Mouse (Mus musculus) embryonic fibroblast, embryonic 13.5 days (primary cell): ENCODE measurements around the gene Cacna1b.

Experiments used
- CTCF ChIP-seq: IDR thresholded peaks from 2 replicates; pipeline ENCODE4 v1.5.1; 2011; ENCODE audit warnings: mild to moderate bottlenecking, control low read depth, low read length, moderate library complexity, borderline replicate concordance; ENCODE audit not compliant: insufficient read depth
- POLR2A ChIP-seq: IDR thresholded peaks from 2 replicates; pipeline ENCODE4 v1.6.1; 2011; ENCODE audit warnings: low read depth, mild to moderate bottlenecking, control low read depth, low read length, moderate library complexity

GRCm38 (mm10) chr2:24763115-24763557, at the start of gene Cacna1b:
- TF ChIP-seq POLR2A (peak; percentile 63), CTCF (no peak)
